Mouse (Mus musculus) neural tube, embryonic 12.5 days (tissue): ENCODE data around the gene Pappa. TPM values are rescaled to one million over a fixed set of nuclear protein-coding genes. Genes with fewer than 3 reads are reported as not detected.

Experiments
- ATAC-seq: fragments of 200-750 bp; cut with Nextera tagmentation; 2 replicates; pipeline ENCODE4 v1.8.0; 2017; ENCODE audit warnings: low read depth, mild to moderate bottlenecking, moderate TSS enrichment, moderate library complexity; ENCODE audit not compliant: low FRiP score
- H3K27ac ChIP-seq: fragments of 300-500 bp; sonication (generic); 2 replicates; pipeline ENCODE4 v1.5.1; 2016
- H3K27me3 ChIP-seq: fragments of 300-500 bp; sonication (generic); replicated peaks from 2 replicates; pipeline ENCODE4 v1.6.1; 2016; ENCODE audit warnings: mild to moderate bottlenecking
- H3K36me3 ChIP-seq: fragments of 300-500 bp; sonication (generic); 2 replicates; pipeline ENCODE4 v1.6.1; 2016; ENCODE audit warnings: mild to moderate bottlenecking
- H3K4me1 ChIP-seq: fragments of 300-500 bp; sonication (generic); 2 replicates; pipeline ENCODE4 v1.6.1; 2016
- H3K4me2 ChIP-seq: fragments of 300-500 bp; sonication (generic); replicated peaks from 2 replicates; pipeline ENCODE4 v1.6.1; 2016; ENCODE audit warnings: mild to moderate bottlenecking
- H3K4me3 ChIP-seq: fragments of 300-500 bp; sonication (generic); 2 replicates; pipeline ENCODE4 v1.5.1; 2016
- H3K9ac ChIP-seq: fragments of 300-500 bp; sonication (generic); 2 replicates; pipeline ENCODE4 v1.6.1; 2016; ENCODE audit warnings: mild to moderate bottlenecking
- H3K9me3 ChIP-seq: fragments of 300-500 bp; sonication (generic); 2 replicates; pipeline ENCODE4 v1.6.1; 2016; ENCODE audit warnings: mild to moderate bottlenecking
- WGBS: fragments of 180-500 bp; shearing (Covaris S2); methylation state at CpG from one replicate; pipeline ENCODE4 v1.1.7; 2016; 5-methylcytosine and 5-hydroxymethylcytosine counted together
- polyA plus RNA-seq: library from polyadenylated mRNA; unstranded; fragments of >200 nt; fragmentation: Nextera tagmentation; extraction: Ambion mirVana; gene quantifications from 2 replicates; pipeline ENCODE4 v1.2.1, GENCODE M21; 2016

The Pappa gene
- polyA plus RNA-seq, 1 experiment from 2014 or later, result 0.82 TPM

GRCm38 (mm10) chr4:65187236-65187635, 63.3 kb downstream of the Pappa start:
- ATAC-seq, result no peak

GRCm38 (mm10) chr4:65187716-65188115, 63.7 kb downstream of the Pappa start:
- WGBS, result 82% methylated on average over 1 of the region's 1 CpGs
- ATAC-seq, result no peak
- no peaks in the 10 kb centered on the region for H3K36me3 ChIP-seq
- no peaks in the 10 kb centered on the region for H3K4me1 ChIP-seq
- H3K4me2 ChIP-seq, result no peak overlapping the region
- H3K27me3 ChIP-seq, result no peaks in the 10 kb centered on the region
- no peak overlapping the region for H3K4me3 ChIP-seq
- no peaks in the 10 kb centered on the region for H3K9me3 ChIP-seq
- H3K27ac ChIP-seq, result no peak overlapping the region
- H3K9ac ChIP-seq, result no peak overlapping the region

More at GRCm38 (mm10) chr4:65187236-65187635, 63.3 kb downstream of the Pappa start:
- Histone ChIP-seq H3K4me1 (no peaks in the 10 kb centered on the region), H3K9ac (no peak overlapping the region), H3K27me3 (no peaks in the 10 kb centered on the region), H3K4me3 (no peak overlapping the region), H3K27ac (no peak overlapping the region), H3K9me3 (no peaks in the 10 kb centered on the region), H3K36me3 (no peaks in the 10 kb centered on the region), H3K4me2 (no peak overlapping the region)
- WGBS, result 73% methylated on average over 2 of the region's 2 CpGs

GRCm38 (mm10) chr4:65188921-65189485, 65.0 kb downstream of the Pappa start:
- no peak for ATAC-seq
- Histone ChIP-seq H3K4me1 (no peaks in the 10 kb centered on the region), H3K9ac (no peak overlapping the region), H3K4me2 (no peak overlapping the region), H3K27ac (no peak overlapping the region), H3K4me3 (no peak overlapping the region), H3K27me3 (no peaks in the 10 kb centered on the region), H3K9me3 (no peaks in the 10 kb centered on the region), H3K36me3 (no peaks in the 10 kb centered on the region)
- 78% methylated on average over 6 of the region's 6 CpGs for WGBS

GRCm38 (mm10) chr4:65192810-65193209, 68.8 kb downstream of the Pappa start:
- no peak overlapping the region for H3K4me2 ChIP-seq
- 74% methylated on average over 3 of the region's 3 CpGs for WGBS
- H3K27ac ChIP-seq, result no peak overlapping the region
- ATAC-seq, result no peak
- no peaks in the 10 kb centered on the region for H3K4me1 ChIP-seq
- H3K36me3 ChIP-seq, result no peaks in the 10 kb centered on the region
- H3K4me3 ChIP-seq, result no peak overlapping the region
- H3K9me3 ChIP-seq, result no peaks in the 10 kb centered on the region
- H3K27me3 ChIP-seq, result no peaks in the 10 kb centered on the region
- H3K9ac ChIP-seq, result no peak overlapping the region

- no peaks in the 10 kb centered on the region for H3K36me3 ChIP-seq
- no peak overlapping the region for H3K4me3 ChIP-seq
- ATAC-seq, result no peak
- H3K9ac ChIP-seq, result no peak overlapping the region
- 79% methylated on average over 1 of the region's 1 CpGs for WGBS
- no peaks in the 10 kb centered on the region for H3K27me3 ChIP-seq
- H3K4me1 ChIP-seq, result no peaks in the 10 kb centered on the region
- no peak overlapping the region for H3K4me2 ChIP-seq
- H3K27ac ChIP-seq, result no peak overlapping the region
- no peaks in the 10 kb centered on the region for H3K9me3 ChIP-seq
Observed at GRCm38 (mm10) chr4:65195971-65196370, 72.0 kb downstream of the Pappa start.

GRCm38 (mm10) chr4:65203666-65204065, 79.7 kb downstream of the Pappa start:
- Histone ChIP-seq H3K36me3 (no peaks in the 10 kb centered on the region), H3K27ac (no peak overlapping the region), H3K4me1 (no peaks in the 10 kb centered on the region), H3K9ac (no peak overlapping the region), H3K9me3 (no peaks in the 10 kb centered on the region), H3K4me3 (no peak overlapping the region), H3K27me3 (no peaks in the 10 kb centered on the region), H3K4me2 (no peak overlapping the region)
- 76% methylated on average over 5 of the region's 5 CpGs for WGBS
- ATAC-seq, result no peak

- H3K9ac ChIP-seq, result no peak overlapping the region
- WGBS, result 89% methylated on average over 2 of the region's 2 CpGs
- no peaks in the 10 kb centered on the region for H3K9me3 ChIP-seq
- no peak overlapping the region for H3K27ac ChIP-seq
- H3K4me2 ChIP-seq, result no peak overlapping the region
- no peak overlapping the region for H3K4me3 ChIP-seq
- H3K36me3 ChIP-seq, result no peaks in the 10 kb centered on the region
- no peaks in the 10 kb centered on the region for H3K27me3 ChIP-seq
- ATAC-seq, result no peak
- H3K4me1 ChIP-seq, result no peaks in the 10 kb centered on the region
Observed at GRCm38 (mm10) chr4:65205446-65205845, 81.5 kb downstream of the Pappa start.

GRCm38 (mm10) chr4:65209369-65210015, 85.5 kb downstream of the Pappa start:
- 87% methylated on average over 3 of the region's 3 CpGs for WGBS

GRCm38 (mm10) chr4:65216682-65217081, 92.7 kb downstream of the Pappa start:
- no peaks in the 10 kb centered on the region for H3K27me3 ChIP-seq
- no peaks in the 10 kb centered on the region for H3K4me1 ChIP-seq
- no peak overlapping the region for H3K4me3 ChIP-seq
- no peak for ATAC-seq
- no peaks in the 10 kb centered on the region for H3K36me3 ChIP-seq
- 23% methylated on average over 3 of the region's 3 CpGs for WGBS
- H3K27ac ChIP-seq, result no peak overlapping the region
- no peaks in the 10 kb centered on the region for H3K9me3 ChIP-seq
- H3K9ac ChIP-seq, result no peak overlapping the region
- no peak overlapping the region for H3K4me2 ChIP-seq

More at GRCm38 (mm10) chr4:65209369-65210015, 85.5 kb downstream of the Pappa start:
- no peaks in the 10 kb centered on the region for H3K27me3 ChIP-seq
- no peak overlapping the region for H3K9ac ChIP-seq
- no peak for ATAC-seq
- H3K4me3 ChIP-seq, result no peak overlapping the region
- H3K4me2 ChIP-seq, result no peak overlapping the region
- H3K4me1 ChIP-seq, result no peaks in the 10 kb centered on the region
- no peaks in the 10 kb centered on the region for H3K36me3 ChIP-seq
- H3K27ac ChIP-seq, result no peak overlapping the region
- H3K9me3 ChIP-seq, result no peaks in the 10 kb centered on the region

GRCm38 (mm10) chr4:65217651-65218364, 93.8 kb downstream of the Pappa start:
- no peak for ATAC-seq
- no peak overlapping the region for H3K27ac ChIP-seq
- H3K9ac ChIP-seq, result no peak overlapping the region
- no peaks in the 10 kb centered on the region for H3K9me3 ChIP-seq
- H3K4me3 ChIP-seq, result no peak overlapping the region
- no peaks in the 10 kb centered on the region for H3K36me3 ChIP-seq
- H3K4me1 ChIP-seq, result no peaks in the 10 kb centered on the region
- 39% methylated on average over 9 of the region's 9 CpGs for WGBS
- no peak overlapping the region for H3K4me2 ChIP-seq
- no peaks in the 10 kb centered on the region for H3K27me3 ChIP-seq

- Histone ChIP-seq H3K27me3 (no peaks in the 10 kb centered on the region), H3K4me1 (no peaks in the 10 kb centered on the region), H3K9ac (no peak overlapping the region), H3K27ac (no peak overlapping the region), H3K4me3 (no peak overlapping the region), H3K36me3 (no peaks in the 10 kb centered on the region), H3K4me2 (no peak overlapping the region), H3K9me3 (no peaks in the 10 kb centered on the region)
- no peak for ATAC-seq
- WGBS, result 85% methylated on average over 4 of the region's 4 CpGs
Observed at GRCm38 (mm10) chr4:65223901-65224300, 99.9 kb downstream of the Pappa start.

- H3K4me2 ChIP-seq, result no peak overlapping the region
- H3K4me1 ChIP-seq, result 0 out of 2 replicates have a peak, but pooled peaks cover 4% of the 10 kb centered on the region
- H3K36me3 ChIP-seq, result no peaks in the 10 kb centered on the region
- no peak for ATAC-seq
- H3K27me3 ChIP-seq, result no peaks in the 10 kb centered on the region
- no peak overlapping the region for H3K4me3 ChIP-seq
- H3K27ac ChIP-seq, result no peak overlapping the region
- H3K9ac ChIP-seq, result no peak overlapping the region
- 6% methylated on average over 8 of the region's 8 CpGs for WGBS
- no peaks in the 10 kb centered on the region for H3K9me3 ChIP-seq
Observed at GRCm38 (mm10) chr4:65238540-65238998, 114.6 kb downstream of the Pappa start.
